Mouse (Mus musculus) stomach, embryonic 15.5 days (tissue): Measurements from ENCODE around the gene Mettl14. TPM values are rescaled to one million over a fixed set of nuclear protein-coding genes. Genes with fewer than 3 reads are reported as not detected.

Source experiments
- ATAC-seq: fragments of 200-750 bp; cut with Nextera tagmentation; 2 replicates; pipeline ENCODE4 v1.8.0; 2017; ENCODE audit warnings: low read depth, moderate number of reproducible peaks, moderate TSS enrichment; ENCODE audit not compliant: insufficient read depth, low FRiP score
- H3K27ac ChIP-seq: fragments of 300-500 bp; sonication (generic); 2 replicates; pipeline ENCODE4 v1.5.1; 2015; ENCODE audit warnings: mild to moderate bottlenecking, inconsistent platforms
- H3K27me3 ChIP-seq: fragments of 300-500 bp; sonication (generic); replicated peaks from 2 replicates; pipeline ENCODE4 v1.6.1; 2015; ENCODE audit warnings: inconsistent platforms
- H3K36me3 ChIP-seq: fragments of 300-500 bp; sonication (generic); 2 replicates; pipeline ENCODE4 v1.6.1; 2015; ENCODE audit warnings: inconsistent platforms
- H3K4me1 ChIP-seq: fragments of 300-500 bp; sonication (generic); 2 replicates; pipeline ENCODE4 v1.6.1; 2015; ENCODE audit warnings: inconsistent platforms
- H3K4me2 ChIP-seq: fragments of 300-500 bp; sonication (generic); 2 replicates; pipeline ENCODE4 v1.6.1; 2015; ENCODE audit warnings: mild to moderate bottlenecking, inconsistent platforms
- H3K4me3 ChIP-seq: fragments of 300-500 bp; sonication (generic); replicated peaks from 2 replicates; pipeline ENCODE4 v1.5.1; 2015; ENCODE audit warnings: inconsistent platforms
- H3K9ac ChIP-seq: fragments of 300-500 bp; sonication (generic); 2 replicates; pipeline ENCODE4 v1.6.1; 2015; ENCODE audit warnings: inconsistent platforms
- H3K9me3 ChIP-seq: fragments of 300-500 bp; sonication (generic); 2 replicates; pipeline ENCODE4 v1.6.1; 2016; ENCODE audit warnings: inconsistent platforms
- WGBS: fragments of 180-500 bp; shearing (Covaris S2); methylation state at CpG from one replicate; pipeline ENCODE4 v1.1.7; 2015; 5-methylcytosine and 5-hydroxymethylcytosine counted together
- polyA plus RNA-seq: library from polyadenylated mRNA; unstranded; fragments of >200 nt; fragmentation: Nextera tagmentation; extraction: Ambion mirVana; gene quantifications from 2 replicates; pipeline ENCODE4 v1.2.1, GENCODE M21; 2015

Gene Mettl14
- 23.3 and 25.0 TPM in 2 replicates for polyA plus RNA-seq

DNA sequence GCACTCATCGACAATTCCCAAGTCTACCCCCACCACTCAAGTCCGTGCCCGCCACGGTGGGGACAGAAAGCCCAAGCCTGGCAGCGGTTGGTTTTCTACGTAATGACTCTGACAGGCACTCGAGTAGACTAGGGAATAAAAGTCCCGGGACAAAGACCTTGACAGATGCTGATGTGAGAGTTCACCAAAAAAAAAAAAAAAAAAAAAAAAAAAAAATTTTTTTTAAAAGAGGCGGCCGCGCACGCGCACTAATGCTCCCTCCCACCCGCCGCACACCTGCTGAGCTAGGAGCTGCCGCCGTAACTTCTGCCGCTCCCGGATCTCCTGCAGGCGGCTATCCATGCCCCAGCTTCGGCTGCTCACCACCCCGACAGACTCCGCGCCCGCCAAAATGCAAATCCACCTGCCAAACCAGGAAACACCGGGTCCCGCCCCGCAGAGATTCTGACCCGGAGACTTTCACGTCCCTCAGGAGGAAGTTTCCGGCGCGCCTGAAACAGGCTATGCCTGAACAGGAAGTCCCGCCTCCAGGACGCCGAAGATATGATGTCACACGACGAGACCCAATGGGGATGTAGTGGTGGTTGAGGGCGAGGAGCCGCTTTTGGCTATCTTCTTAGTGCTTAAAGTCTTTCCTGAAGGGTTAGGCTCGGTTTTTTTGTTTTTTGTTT, at the start of gene Mettl14:
Gene Mettl14, minus strand, starts transcription at position 623 of the 671 bp plus-strand sequence.
- H3K4me1 ChIP-seq: no peaks in the 10 kb centered on the region
- ATAC-seq: peak; percentile 98
- H3K27me3 ChIP-seq: no peaks in the 10 kb centered on the region
- no peaks in the 10 kb centered on the region for H3K9me3 ChIP-seq
- peaks cover 6% of the 10 kb centered on the region; the same call in 1 of the 2 replicates for H3K36me3 ChIP-seq
- peak within 1 kb of the TSS; percentile 45; the same call in 1 of the 2 replicates for H3K9ac ChIP-seq
- H3K4me3 ChIP-seq: peak within 1 kb of the TSS; percentile 72
- peak within 1 kb of the TSS; percentile 61 for H3K4me2 ChIP-seq
- peak within 1 kb of the TSS; percentile 95 for H3K27ac ChIP-seq
- WGBS: under 1% methylated on average over 41 of the region's 41 CpGs

DNA sequence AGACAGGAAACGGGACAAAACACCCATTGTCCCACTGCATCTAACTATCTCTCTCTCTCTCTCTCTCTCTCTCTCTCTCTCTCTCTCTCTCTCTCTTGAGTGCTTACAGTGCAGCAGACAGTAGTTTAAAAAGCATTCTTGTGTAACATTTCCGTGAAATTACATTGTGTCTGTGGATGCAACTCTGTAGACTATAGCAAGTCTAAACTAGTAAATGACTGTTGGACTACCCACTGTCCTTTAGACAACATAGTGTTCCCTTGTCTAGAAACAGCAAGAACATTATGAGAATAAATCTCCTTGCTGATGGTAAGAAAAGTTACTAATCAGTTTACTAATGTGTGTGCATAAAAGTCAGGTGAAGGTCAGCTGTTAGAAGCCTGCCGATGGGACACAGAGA, 47.5 kb upstream of the Mettl14 start:
- Histone ChIP-seq H3K36me3 (no peaks in the 10 kb centered on the region), H3K9me3 (no peaks in the 10 kb centered on the region)

DNA sequence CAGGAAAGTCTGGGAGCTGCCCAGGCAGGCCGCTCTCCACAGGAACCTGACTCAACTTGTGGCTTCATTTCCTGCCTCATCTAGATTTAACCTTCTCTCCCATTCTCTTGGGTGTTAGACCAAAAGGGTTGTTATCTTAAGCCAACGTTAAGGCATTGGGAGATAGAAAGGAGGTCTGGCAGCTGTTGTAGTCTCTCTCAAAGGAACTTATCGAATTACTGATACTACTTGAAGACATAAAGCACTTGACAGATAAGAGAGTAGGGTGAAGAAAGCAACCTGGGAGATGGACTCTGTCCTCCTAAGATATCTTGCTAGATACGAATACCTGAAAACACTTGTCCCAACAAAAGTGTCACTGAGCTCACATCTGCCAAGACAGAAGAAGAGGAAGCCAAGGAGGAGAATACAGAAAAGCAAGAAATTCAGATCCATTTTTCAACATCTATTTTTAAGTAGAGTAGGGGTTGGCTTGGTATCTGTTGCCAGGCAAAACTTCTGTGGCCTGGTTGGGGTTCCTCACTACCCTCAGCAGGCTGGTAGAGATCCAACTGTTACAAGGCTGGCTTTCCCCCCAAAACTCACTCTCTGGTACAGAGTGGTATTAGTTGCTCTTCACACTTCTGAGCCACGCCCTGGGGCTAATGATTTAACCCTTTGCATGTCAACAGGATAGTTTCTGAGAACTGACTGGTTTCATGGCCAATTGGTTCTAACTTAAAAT, 46.2 kb upstream of the Mettl14 start:
- ATAC-seq: no peak
- H3K9ac ChIP-seq: no peak overlapping the region
- no peak overlapping the region for H3K27ac ChIP-seq
- H3K27me3 ChIP-seq: no peaks in the 10 kb centered on the region
- WGBS: 53% methylated on average over 5 of the region's 5 CpGs
- H3K36me3 ChIP-seq: no peaks in the 10 kb centered on the region
- no peaks in the 10 kb centered on the region for H3K4me1 ChIP-seq
- H3K4me2 ChIP-seq: no peak overlapping the region
- no peaks in the 10 kb centered on the region for H3K9me3 ChIP-seq
- no peak overlapping the region for H3K4me3 ChIP-seq

More for the DNA sequence above, 47.5 kb upstream of the Mettl14 start:
- H3K4me1 ChIP-seq: no peaks in the 10 kb centered on the region
- no peaks in the 10 kb centered on the region for H3K27me3 ChIP-seq
- no peak overlapping the region for H3K4me3 ChIP-seq
- H3K9ac ChIP-seq: no peak overlapping the region
- ATAC-seq: no peak
- 66% methylated on average over 3 of the region's 3 CpGs for WGBS
- H3K27ac ChIP-seq: no peak overlapping the region
- H3K4me2 ChIP-seq: no peak overlapping the region

DNA sequence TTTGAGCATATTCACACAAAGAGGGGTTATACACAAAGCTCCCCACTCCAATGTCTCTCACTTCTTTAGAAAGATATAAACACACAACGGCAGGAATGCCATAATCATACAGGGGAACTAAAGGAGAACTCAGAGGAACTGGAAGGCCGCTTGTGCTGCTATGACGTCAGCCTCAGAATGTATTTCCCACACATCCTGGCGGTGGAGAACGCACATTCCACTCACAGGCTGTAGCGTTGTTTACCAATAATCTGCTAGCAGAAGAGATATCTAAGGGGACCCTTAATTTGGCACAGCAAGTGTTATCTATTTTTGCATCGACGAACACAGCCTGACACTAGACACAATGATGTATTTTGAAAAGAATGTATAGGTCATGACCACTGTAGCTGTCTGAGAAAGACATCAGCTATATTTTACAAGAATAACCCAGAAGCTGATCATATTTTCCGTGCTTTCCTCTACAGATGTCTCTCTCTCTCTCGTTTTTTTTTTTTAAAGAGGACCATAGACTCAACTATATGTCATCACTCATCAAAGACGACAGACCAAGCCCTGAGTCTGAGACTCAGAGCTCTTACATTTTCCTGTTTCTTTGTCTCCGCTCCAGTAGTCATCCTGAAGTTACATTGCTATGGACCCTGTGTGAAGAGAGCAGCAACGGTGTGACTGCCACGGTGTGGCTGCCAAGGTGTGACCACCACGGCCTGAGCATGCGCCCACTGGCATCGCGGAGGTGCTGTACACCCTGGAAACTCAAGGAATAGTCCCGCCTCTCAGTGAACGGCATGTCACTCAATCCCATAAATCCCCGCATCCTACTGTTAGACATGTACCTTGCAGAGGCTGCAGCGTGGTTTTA, 43.9 kb upstream of the Mettl14 start:
- H3K9me3 ChIP-seq: no peaks in the 10 kb centered on the region
- no peaks in the 10 kb centered on the region for H3K27me3 ChIP-seq
- no peak overlapping the region for H3K27ac ChIP-seq
- H3K36me3 ChIP-seq: no peaks in the 10 kb centered on the region
- H3K9ac ChIP-seq: no peak overlapping the region
- no peak for ATAC-seq
- no peak overlapping the region for H3K4me3 ChIP-seq
- no peak overlapping the region for H3K4me2 ChIP-seq
- 69% methylated on average over 22 of the region's 22 CpGs for WGBS
- no peaks in the 10 kb centered on the region for H3K4me1 ChIP-seq

DNA sequence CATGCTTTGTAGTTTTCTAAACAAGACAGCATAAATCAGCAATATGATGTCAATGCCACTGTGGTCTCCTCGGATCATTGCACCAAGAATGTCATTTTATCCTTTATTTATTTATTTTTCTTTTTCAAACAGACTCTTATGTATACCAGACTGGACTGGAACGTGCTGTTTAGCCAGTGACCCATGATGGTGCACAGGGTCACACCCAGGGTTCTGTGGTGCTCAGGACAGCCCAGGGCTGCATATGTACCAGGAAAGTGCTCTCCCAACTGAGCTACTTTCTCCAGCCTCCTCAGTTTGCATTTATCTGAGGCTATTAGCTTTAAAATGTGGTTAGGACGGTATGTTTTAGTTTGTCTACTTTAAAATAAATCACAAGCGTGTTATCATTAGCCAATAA, 42.1 kb upstream of the Mettl14 start:
- Histone ChIP-seq H3K4me3 (no peak overlapping the region), H3K4me1 (no peaks in the 10 kb centered on the region), H3K9ac (no peak overlapping the region), H3K27ac (no peak overlapping the region), H3K9me3 (no peaks in the 10 kb centered on the region), H3K36me3 (no peaks in the 10 kb centered on the region), H3K27me3 (no peaks in the 10 kb centered on the region), H3K4me2 (no peak overlapping the region)
- ATAC-seq: no peak
- WGBS: 47% methylated on average over 4 of the region's 4 CpGs

DNA sequence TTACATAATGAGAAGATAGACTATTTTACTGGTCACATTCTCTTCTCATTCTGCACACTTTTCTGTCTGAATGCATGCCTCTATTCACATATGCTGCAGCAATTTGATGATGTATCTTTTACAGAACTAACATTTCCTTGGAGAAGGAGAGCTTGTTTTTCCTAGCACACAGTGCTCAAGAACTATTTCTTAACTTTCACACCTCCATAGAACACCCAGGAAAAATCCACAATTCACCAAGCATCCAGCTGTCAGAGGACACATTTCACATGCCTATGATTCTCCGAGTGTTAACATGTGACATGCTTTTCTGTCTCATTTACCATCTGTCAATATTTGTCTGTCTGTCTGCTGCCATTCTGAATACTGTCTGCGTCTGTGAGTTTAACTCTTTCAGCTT, 39.7 kb upstream of the Mettl14 start:
- H3K4me1 ChIP-seq: no peaks in the 10 kb centered on the region
- WGBS: 58% methylated on average over 2 of the region's 2 CpGs

DNA sequence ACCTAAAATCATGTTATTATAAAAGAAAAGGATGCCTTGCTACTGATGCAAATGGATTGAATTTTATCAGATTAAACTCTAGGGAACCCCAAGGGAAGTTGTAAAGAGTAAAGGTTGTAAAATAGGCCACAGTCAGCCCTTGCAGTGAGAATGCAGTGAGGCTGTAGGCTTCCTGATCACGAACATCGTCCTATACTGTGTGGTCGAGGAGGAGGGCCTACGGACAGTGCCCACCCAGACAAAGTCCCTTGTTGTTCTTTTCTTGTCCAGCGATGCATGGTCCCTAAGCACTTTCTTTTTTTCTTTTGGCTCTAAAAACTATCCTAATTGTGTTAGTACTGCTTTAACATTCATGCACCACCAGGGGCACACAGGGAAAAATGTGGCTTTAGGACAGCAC, 27.3 kb upstream of the Mettl14 start:
- no peaks in the 10 kb centered on the region for H3K27me3 ChIP-seq
- H3K4me1 ChIP-seq: no peaks in the 10 kb centered on the region
- H3K4me2 ChIP-seq: no peak overlapping the region
- no peaks in the 10 kb centered on the region for H3K36me3 ChIP-seq
- 78% methylated on average over 5 of the region's 5 CpGs for WGBS
- no peak for ATAC-seq
- H3K27ac ChIP-seq: no peak overlapping the region
- H3K9me3 ChIP-seq: no peaks in the 10 kb centered on the region
- H3K9ac ChIP-seq: no peak overlapping the region
- no peak overlapping the region for H3K4me3 ChIP-seq

More for the DNA sequence above, 39.7 kb upstream of the Mettl14 start:
- Histone ChIP-seq H3K4me2 (no peak overlapping the region), H3K27me3 (no peaks in the 10 kb centered on the region), H3K9ac (no peak overlapping the region), H3K9me3 (no peaks in the 10 kb centered on the region), H3K4me3 (no peak overlapping the region), H3K36me3 (no peaks in the 10 kb centered on the region), H3K27ac (no peak overlapping the region)
- no peak for ATAC-seq

DNA sequence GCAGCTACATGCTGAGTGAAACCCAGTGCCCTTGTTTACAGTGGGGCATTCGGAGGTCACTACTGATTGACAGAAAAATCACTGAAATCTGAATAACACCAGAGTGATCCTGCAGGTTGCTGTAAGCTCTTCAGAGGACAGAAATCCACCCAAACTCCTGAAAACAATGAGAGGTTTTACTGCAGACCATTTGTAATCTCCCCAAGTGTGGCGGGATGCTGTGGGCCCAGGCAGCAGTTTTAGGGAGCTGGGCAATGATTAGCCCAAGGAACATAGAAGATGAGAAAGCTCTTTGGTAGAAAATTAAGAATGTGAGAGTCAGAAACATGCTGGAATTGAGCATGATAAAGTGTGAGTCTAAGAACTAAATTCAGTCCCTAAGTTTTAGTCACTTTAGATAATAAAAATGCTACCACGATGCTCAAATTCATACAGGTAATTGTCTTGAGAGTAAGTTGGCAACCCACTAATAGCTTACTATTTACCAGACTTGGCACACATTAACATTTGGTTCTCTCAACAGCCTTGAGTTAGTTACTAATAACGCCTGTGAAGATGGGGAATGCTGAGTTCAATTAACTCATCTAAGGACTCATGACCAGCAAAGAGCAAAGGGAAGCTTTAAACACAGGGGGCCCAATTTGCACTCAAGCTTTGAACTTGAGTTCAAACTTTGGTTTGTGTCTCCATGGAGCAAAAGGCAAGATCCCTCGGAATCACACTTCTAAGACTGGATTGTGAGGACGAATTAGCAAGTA, 26.1 kb upstream of the Mettl14 start:
- Histone ChIP-seq H3K27me3 (no peaks in the 10 kb centered on the region), H3K4me3 (no peak overlapping the region), H3K36me3 (no peaks in the 10 kb centered on the region), H3K4me1 (no peaks in the 10 kb centered on the region), H3K9ac (no peak overlapping the region), H3K27ac (no peak overlapping the region), H3K4me2 (no peak overlapping the region), H3K9me3 (no peaks in the 10 kb centered on the region)
- 71% methylated on average over 6 of the region's 6 CpGs for WGBS
- no peak for ATAC-seq

DNA sequence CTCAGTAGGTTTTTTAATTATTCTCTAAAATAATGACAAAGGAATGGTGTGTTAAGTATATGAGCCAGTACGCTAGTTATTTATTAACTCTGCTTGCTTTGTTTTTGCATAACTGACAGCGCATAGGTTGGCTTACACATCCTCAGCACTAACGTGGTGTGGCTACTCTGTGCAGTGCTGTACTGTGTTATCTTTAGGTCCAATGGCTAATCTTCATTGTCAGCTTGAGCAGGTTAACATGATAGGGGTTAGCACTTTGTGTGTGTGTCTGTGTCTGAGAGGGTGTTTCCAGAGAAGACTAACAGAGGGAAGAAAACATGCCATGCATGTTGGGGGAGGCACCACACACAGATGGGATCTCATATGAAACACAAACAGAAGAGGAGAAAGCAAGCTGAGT, 19.0 kb upstream of the Mettl14 start:
- Histone ChIP-seq H3K36me3 (no peaks in the 10 kb centered on the region), H3K4me1 (no peaks in the 10 kb centered on the region), H3K4me3 (no peak overlapping the region), H3K27me3 (no peaks in the 10 kb centered on the region), H3K4me2 (no peak overlapping the region), H3K9me3 (no peaks in the 10 kb centered on the region), H3K27ac (no peak overlapping the region), H3K9ac (no peak overlapping the region)
- 67% methylated on average over 3 of the region's 3 CpGs for WGBS
- no peak for ATAC-seq

DNA sequence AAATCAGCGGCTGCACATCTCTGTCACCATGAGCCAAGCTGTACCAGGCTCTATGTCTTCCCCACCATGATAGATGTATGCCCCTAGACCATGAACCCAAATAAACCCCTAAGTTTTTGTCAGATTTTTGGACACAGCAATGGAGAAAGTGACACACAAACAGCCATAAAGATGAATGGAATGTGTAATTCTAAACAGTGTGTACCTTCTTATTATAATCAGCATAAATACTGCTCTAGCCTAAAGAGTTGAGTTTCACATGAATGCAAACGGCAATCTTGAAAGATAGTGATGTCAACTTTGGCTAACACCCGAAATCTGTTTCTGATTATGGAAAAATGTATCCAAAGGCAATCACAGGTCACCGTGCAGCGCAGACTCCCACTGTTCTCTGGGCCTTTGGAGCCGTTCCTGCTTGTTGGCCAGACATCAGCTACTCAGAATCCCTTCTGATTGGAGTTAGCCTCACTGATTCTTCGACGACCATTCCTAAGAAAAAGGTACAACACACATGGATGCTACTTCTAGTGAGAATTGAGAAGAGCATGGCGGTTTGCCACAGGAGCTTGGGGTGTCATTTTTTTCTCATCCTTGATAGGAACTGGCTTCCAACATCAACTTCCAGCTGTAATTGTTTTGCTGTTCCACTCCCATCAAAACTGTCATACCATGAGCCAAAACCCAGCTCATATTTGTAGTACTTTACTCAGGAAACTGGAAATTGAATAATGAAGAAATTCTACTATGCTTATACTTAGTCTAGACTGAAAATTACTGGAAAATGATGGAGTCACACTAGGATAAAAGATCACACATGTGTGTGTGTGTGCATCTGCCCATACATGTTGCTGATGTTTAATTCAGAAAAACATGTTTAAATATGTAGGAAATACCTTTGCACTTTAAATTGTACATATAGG, 11.9 kb upstream of the Mettl14 start:
- Histone ChIP-seq H3K4me2 (no peak overlapping the region), H3K9me3 (no peaks in the 10 kb centered on the region), H3K27ac (no peak overlapping the region), H3K27me3 (no peaks in the 10 kb centered on the region), H3K36me3 (no peaks in the 10 kb centered on the region), H3K9ac (no peak overlapping the region), H3K4me1 (no peaks in the 10 kb centered on the region), H3K4me3 (no peak overlapping the region)
- ATAC-seq: no peak
- 71% methylated on average over 9 of the region's 9 CpGs for WGBS

DNA sequence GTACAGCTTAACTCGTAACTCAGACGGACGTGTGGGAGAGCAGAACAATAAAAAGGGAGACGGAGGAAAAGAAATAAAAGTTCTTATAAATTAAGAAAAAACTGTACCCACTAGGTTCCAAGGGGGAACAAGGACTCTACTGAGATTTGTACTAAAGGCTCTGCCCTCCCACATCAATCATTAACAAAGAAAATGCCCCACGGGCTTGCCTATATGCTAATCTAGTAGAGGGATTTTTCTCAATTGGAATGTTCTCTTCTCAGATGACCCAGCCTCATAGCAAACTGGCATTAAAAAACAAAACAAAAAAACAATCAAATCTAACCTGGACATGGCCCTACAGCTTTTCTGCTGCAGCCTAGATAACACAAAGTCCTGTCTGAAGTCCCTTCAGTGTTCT, 9.7 kb upstream of the Mettl14 start:
- WGBS: 78% methylated on average over 5 of the region's 5 CpGs
- Histone ChIP-seq H3K4me2 (no peak overlapping the region), H3K27ac (no peak overlapping the region), H3K4me3 (no peak overlapping the region), H3K4me1 (no peaks in the 10 kb centered on the region), H3K27me3 (no peaks in the 10 kb centered on the region), H3K9me3 (no peaks in the 10 kb centered on the region), H3K36me3 (no peaks in the 10 kb centered on the region), H3K9ac (no peak overlapping the region)
- no peak for ATAC-seq
